Mouse (Mus musculus) c-Kit-positive CD71-negative TER-119-negative erythroid progenitor cells, embryonic 14.5 days (primary cell): Measurements from ENCODE around the gene Gm45837.

Experiments used
- DNase-seq: peaks from one replicate; pipeline ENCODE4 v3.0.0-alpha.2; 2013; ENCODE audit warnings: low read depth

Gene Gm45837

GRCm38 (mm10) chr7:101443093-101443492 is 32.4 kb downstream of the Gm45837 start:
- no peak for DNase-seq

GRCm38 (mm10) chr7:101444211-101444610 is 33.5 kb downstream of the Gm45837 start:
- DNase-seq = no peak

GRCm38 (mm10) chr7:101449855-101450254 is 39.2 kb downstream of the Gm45837 start:
- no peak for DNase-seq

GRCm38 (mm10) chr7:101450422-101451401 is 40.0 kb downstream of the Gm45837 start:
- DNase-seq = peak; percentile 68

GRCm38 (mm10) chr7:101452669-101453068 is 42.0 kb downstream of the Gm45837 start:
- no peak for DNase-seq

GRCm38 (mm10) chr7:101453296-101453695 is 42.6 kb downstream of the Gm45837 start:
- no peak for DNase-seq

- DNase-seq = no peak
Observed at GRCm38 (mm10) chr7:101453725-101454124, 43.0 kb downstream of the Gm45837 start.

GRCm38 (mm10) chr7:101454479-101454878 is 43.8 kb downstream of the Gm45837 start:
- no peak for DNase-seq

- DNase-seq = no peak
Observed at GRCm38 (mm10) chr7:101455141-101455540, 44.5 kb downstream of the Gm45837 start.

- no peak for DNase-seq
Observed at GRCm38 (mm10) chr7:101456318-101456717, 45.6 kb downstream of the Gm45837 start.

GRCm38 (mm10) chr7:101456789-101457188 is 46.1 kb downstream of the Gm45837 start:
- no peak for DNase-seq

- no peak for DNase-seq
Observed at GRCm38 (mm10) chr7:101457283-101457682, 46.6 kb downstream of the Gm45837 start.

GRCm38 (mm10) chr7:101457801-101458200 is 47.1 kb downstream of the Gm45837 start:
- no peak for DNase-seq

GRCm38 (mm10) chr7:101458278-101458781 is 47.6 kb downstream of the Gm45837 start:
- no peak for DNase-seq

- DNase-seq = no peak
Observed at GRCm38 (mm10) chr7:101459305-101459813, 48.7 kb downstream of the Gm45837 start.

- DNase-seq = no peak
Observed at GRCm38 (mm10) chr7:101459923-101460607, 49.4 kb downstream of the Gm45837 start.

GRCm38 (mm10) chr7:101460608-101460957 is 49.9 kb downstream of the Gm45837 start:
- DNase-seq = no peak

GRCm38 (mm10) chr7:101461571-101461970 is 50.9 kb downstream of the Gm45837 start:
- no peak for DNase-seq

GRCm38 (mm10) chr7:101462327-101463068 is 51.8 kb downstream of the Gm45837 start:
- no peak for DNase-seq

GRCm38 (mm10) chr7:101463665-101464271 is 53.1 kb downstream of the Gm45837 start:
- DNase-seq = no peak

- DNase-seq = no peak
Observed at GRCm38 (mm10) chr7:101464927-101465326, 54.2 kb downstream of the Gm45837 start.
